Mouse (Mus musculus): Measurements from ENCODE around the gene Hapln4.

- TF ChIP-seq CTCF (conservative IDR thresholded peaks at IDR 0.05; ENCODE audit: insufficient read depth, insufficient read length, low read depth, low read length) (no peak), POLR2A (IDR thresholded peaks at IDR 0.05; ENCODE audit: low read depth, low read length) (no peak)
These were observed 21.7 kb downstream of the Hapln4 start for GRCm38 (mm10) chr8:70104922-70105321.

Measured in kidney, adult 2 months (tissue).